Mouse (Mus musculus) CD4-positive helper T cell, adult 2 months (primary cell): ENCODE results near the gene Sec11a.
"Not testable (repeated sequence)": the region's sequence is repeated elsewhere in the genome, so short reads cannot be mapped to it uniquely, and the experiment has no call there.

Source experiments
- DNase-seq: peaks from one replicate; pipeline ENCODE4 v3.0.0-alpha.2; 2012; ENCODE audit warnings: low read depth, missing footprints, low spot score

Gene Sec11a

DNA sequence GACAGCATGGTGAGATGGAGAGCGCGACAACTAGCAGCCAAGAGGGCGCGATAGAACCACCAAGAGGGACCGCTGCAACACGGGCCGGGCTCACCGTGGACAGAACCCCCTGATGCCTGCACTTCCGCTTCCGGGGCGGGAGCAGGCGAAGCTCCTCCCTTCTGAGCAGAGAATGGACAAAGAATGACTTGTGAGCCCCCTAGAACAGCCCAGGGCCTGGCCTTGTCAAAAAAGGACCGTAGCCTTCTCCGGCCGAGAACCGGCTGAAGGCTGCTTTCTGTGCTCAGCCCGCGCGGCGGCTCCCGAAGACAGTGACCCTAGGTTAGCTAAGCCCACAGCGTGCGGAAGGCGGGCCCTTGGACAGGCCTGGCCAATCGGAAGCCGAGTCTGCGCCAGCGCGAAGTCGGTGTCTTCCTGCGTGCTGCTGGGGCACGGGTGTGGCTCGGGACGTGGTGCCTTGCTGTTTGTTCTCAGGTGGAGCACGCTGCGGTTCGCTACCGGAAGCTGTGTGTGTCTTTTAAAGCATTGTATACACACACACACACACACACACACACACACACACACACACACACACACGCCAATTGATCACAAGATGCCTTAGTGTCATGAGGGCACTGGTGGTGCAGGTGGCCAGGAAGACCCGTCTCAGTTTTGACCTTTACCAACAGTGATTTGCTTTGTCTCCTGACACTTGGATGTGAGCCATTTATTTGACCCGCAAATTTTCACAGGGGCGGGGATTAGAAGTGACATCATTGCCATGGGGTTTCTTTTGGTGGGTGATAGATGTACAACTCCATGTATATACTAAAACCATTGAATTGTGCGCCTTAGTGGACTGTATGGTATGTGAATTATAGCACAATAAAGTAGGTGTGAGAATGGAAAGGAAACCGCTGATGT is at the start of gene Sec11a:
Sec11a (minus strand) TSS at position 336 of the 906 bp plus-strand sequence.
- DNase-seq = peak; percentile 97

DNA sequence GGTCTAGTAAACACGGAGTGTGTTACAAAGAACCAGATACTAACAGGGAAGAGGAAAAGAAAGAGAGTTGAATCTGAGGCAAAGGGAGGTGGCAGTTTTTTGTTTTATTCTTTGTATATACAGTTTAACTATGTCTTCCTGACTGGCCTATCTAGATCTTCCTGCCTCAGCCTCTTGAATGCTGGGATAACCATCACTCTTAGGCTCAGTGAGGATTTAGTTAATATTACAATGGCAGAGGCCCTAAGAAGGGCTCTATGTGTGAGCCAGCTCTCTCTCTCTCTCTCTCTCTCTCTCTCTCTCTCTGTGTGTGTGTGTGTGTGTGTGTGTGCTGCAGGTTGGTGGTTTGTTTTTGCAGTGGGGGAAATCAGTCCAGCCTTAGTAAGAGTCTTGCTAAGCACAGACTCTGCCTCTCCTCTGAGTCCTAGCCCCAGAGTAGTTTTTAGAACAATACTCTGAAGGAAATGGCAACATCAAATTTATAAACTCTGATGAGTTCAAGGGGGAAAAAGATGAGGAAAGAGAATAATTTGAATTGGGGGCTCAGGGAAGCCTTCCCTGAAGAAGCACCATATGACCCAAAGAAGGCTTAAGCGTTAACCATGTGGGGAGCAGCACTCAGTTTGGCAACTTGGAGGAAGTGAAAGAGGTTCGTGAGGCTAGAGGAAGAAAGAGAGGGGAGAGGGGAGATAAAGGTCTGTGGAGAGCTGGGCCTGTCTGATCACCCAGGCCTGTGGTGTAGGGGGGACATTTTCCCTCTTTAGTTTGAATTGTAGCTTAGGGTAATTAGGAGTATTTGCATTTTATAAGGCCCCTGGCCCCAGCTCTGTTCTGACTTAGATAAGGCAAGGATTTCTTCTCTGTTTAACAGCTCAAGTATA is 47.9 kb upstream of the Sec11a start:
- DNase-seq = peak; percentile 64

DNA sequence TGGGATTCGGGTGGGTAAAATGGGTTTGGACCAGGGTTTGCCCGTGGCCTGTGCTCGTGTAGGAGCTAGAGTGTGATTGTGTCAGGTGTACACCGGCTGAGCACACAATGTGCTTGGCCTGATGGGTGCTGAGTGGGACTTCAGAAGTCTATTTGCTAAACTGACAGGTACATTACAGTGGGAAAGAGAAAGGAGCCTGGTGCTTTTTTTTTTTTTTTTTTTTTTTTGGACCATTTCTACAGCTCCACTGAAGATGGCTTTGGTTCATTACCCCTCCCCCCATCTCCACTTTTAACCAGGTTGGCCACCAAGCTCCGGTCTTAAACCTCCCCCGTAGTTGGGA is 47.1 kb upstream of the Sec11a start:
- DNase-seq = peak; percentile 21

DNA sequence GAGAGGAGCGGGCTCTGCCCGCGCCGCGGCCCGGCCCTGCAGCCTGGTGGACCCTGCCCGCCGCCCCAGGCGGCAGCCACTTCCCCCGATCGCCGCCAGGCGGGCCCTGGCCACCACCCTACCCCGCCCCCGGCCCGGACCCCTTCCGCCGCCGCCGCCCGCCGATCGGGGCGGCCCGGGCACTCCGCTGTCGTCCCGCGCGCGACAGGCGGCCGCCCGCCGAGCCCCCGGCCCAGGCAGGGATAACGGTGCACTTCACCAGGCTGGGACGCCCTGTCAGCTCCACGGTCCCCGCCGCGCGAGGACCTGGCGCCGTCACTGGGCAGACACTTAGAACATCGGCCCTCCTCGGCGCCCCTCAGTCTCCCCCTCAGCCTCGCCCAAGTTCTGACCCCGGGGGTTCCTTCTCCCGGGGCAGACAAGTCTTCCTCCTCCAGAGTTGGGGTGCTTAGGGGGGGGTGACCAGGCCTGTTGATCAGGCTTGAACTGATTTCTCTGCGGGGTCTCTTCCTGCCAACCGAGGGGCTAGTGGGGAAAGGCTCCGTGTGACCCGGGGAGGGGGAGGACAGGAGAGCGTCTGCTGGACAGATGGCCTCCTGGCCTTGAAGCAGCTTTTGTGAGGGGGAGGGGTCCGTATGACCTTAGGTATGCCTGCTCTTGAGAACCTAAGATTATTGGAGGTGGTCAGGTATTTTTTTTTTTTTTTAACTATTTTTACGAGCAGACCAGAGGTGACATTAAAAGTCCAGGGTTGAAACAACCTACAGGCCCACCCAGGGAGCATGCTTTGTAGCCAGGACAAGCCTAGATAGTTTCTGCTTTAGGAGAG is 46.5 kb upstream of the Sec11a start:
- no peak for DNase-seq

DNA sequence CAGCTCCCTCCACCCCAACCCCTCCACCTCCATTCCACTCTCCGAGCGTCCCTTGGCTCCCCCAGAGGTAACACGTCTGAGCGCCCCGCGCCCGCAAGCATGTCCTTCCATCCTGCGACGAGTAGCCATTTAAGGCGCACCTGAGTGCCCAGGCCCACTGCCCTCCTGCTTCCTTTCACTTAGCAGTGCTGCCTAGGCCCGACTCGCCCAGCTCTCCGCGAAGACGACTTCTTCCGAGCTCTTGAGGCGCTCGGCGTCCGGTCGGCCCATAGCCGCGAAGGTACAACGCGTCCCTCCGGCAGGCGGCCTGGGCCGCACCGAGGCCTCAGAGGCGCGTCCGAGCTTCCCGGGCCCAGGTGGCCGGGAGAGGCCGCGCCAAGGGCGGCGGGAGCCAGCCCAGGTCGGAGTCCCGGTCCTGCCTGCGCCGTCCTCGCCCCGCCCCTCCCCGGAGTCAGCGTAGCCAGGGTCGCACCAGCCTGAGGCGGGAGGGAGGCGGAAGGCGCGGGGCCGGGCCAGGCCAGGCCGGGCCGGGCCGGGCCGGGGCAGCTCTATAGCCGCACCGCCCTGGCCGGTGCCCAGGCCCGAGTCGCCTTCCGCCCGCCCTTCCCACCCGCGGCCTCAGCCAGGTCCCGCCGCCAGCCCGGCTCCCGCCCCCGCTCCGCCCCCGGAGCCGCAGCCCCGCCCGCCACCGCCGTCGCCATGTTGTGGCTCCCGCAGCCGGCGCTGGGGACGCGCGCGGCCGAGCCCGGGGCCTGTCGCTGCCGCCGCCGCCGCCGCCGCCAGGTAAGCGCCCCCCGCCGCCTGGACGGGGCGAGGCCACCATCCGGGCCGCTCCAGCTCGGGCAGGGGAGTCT is 45.6 kb upstream of the Sec11a start, which contains the start of gene Zfp592:
Zfp592 (plus strand) TSS at position 702 of the 854 bp plus-strand sequence.
- peak; percentile 83 for DNase-seq

DNA sequence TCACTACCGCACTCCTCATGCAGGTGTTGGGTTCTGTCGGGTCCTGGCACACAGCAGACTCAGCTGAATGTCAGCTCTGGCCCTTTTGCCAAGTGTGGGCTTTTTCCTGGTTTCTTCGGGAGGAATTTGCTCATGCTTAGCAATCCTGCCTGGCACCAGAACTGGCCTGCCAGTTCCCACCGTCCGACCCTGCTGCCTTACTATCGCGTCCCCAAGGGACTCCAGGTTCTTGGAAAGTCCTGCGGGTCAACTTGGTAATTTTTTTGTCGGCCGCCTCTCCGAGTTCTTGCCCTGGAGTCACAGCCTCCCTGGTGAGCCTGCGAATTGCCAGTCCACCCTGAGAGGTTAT is 45.0 kb upstream of the Sec11a start:
- DNase-seq = no peak

GRCm38 (mm10) chr7:80992063-80992462 is 44.5 kb upstream of the Sec11a start:
- no peak for DNase-seq

DNA sequence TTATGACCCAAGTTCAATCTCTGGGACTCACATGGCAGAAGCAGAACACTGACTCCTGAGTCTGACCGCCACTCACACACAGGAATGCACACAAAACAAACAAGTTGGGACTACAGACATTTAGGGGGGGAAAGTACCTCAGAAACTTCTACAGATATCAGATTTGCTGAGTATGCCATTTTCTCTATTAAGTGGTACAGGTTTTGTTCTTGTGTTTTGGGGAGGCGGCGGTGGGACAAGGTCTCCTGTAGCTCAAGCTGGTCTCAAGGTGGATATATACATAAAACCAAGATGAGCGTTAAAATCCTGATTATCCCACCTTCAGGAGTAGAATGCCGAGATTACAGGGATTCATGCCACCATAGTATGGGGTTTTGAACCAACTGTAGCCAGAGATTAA is 44.0 kb upstream of the Sec11a start:
- DNase-seq = no peak

DNA sequence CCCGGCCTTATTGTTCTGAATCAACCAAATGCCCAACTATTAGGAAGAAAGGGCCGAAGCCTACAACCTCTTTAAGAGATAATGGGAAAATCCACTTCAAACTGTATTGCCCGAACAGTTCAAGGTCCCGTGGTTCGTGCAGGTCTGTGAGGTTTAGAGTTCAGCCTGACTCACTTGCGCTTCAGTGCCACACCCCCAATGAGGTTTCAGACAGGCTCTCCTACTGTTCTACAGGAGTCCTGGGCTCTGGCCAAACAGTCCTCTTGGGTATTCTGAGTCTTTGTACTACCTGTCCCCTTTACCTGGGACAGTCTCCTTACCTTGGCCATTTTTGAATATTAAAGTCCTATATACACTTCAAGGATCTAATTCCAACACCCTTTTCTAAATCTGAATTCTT is 42.7 kb upstream of the Sec11a start:
- DNase-seq = no peak

DNA sequence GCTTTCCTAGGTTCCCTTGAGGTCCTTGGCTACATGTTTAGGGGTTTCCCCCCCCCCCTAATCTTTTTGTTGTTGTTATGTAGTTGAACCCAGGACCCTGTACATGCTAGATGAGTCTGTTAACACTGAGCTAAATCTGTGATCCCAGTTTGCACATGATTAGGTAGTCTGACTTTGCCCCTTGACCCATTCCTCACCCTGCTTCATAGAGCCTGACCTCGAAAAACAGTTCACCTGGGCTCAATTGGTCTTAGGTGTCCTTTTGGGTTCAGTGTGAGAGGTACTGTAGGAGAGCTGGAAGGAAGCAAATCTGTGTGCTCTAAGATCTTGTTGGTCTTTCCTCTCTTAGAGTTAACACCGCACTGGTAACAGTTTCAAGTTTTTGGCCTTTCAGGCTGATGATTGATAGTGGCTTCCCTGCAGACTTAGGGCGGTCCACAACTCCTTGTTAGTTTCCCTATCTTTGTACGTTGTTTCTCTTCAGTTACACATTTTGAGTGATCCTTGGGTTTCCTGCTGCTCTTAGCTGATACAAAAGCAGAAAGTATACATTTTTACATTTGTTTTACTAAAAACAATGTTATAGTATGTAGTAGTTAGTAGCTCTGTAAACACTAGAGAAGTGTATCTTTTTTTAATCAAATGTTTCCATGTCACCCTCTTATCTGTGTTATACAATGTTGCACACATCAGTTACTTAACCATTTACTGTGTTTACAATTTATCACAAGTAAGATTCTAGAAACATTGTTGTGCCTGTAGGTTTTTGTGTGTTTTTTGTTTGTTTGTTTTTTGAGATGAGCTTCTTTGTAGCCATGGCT is 40.4 kb upstream of the Sec11a start:
- no peak for DNase-seq

GRCm38 (mm10) chr7:80986458-80987187 is 39.0 kb upstream of the Sec11a start:
- DNase-seq = peak; percentile 31

GRCm38 (mm10) chr7:80980566-80980965 is 33.0 kb upstream of the Sec11a start:
- DNase-seq = no peak

- peak; percentile 45 for DNase-seq
Measured at GRCm38 (mm10) chr7:80973638-80974015, 26.0 kb upstream of the Sec11a start.

- DNase-seq = not testable (repeated sequence)
Measured at GRCm38 (mm10) chr7:80972920-80973637, 25.5 kb upstream of the Sec11a start.

- DNase-seq = no peak
Measured at GRCm38 (mm10) chr7:80972082-80972481, 24.5 kb upstream of the Sec11a start.

- no peak for DNase-seq
Measured at GRCm38 (mm10) chr7:80971419-80971818, 23.8 kb upstream of the Sec11a start.

GRCm38 (mm10) chr7:80970913-80971312 is 23.3 kb upstream of the Sec11a start:
- DNase-seq = no peak

- no peak for DNase-seq
Measured at GRCm38 (mm10) chr7:80962799-80963198, 15.2 kb upstream of the Sec11a start.

DNA sequence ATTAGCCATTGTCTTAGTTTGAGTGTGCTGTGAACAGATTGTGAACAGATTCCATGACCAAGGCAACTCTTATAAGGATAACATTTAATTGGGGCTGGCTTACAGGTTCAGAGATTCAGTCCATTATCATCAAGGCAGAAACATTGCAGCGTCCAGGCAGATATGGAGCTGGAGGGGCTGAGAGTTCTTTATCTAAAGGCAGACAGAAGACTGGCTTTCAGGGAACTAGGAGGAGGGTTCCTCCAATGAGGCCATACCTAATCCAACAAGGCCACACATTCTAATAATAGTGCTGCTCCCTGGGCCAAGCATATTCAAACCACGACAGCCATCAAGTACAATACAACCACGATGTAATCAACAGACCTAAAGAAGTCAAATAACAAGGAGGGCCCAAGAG is 11.4 kb upstream of the Sec11a start:
- no peak for DNase-seq
